Mouse (Mus musculus): ENCODE data around the gene Cdk5rap2. TPM values are rescaled to one million over a fixed set of nuclear protein-coding genes. Genes with fewer than 3 reads are reported as not detected.

The Cdk5rap2 gene
- polyA plus RNA-seq (2012; rRNA removed) (2.8 and 4.8 TPM in 2 replicates), polyA plus RNA-seq (2014; fragmentation: Nextera tagmentation; extraction: Ambion mirVana) (5.3 and 5.9 TPM in 2 replicates)

DNA sequence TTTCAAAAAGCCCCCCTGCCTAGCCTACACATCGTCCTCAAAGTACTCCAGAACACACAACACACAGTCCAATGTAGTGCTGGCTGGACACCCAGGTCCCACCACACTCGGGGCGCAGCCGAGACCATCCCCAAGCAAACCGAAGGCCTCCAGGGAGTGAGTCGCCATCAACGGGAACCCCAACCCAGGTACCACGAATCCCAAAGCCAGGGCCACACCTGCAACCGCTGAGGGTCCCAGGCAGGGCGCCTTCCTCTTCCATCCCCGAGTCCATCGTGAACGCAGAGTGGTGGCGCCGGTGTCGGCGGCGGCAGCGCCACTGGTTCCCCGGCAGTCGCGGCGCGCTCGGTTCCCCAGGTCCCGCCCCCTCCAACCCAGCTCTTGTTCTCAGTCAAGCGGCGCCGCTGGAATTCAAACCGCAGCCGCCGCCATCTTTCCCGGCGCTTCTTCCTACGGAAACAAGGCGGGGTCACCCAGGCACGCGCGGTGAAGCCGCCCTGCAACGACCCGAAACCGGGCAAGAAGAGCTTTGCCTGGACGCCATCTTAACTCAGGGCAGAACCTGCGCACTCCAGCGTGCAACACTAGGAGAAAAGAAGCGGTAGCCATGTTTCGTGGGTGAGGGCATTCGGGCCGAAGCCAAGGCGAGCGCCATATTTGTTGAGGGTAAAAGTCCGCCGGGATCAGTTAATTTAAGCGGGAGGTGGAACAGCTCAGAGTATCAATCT, at the start of gene Cdk5rap2:
Gene Cdk5rap2, minus strand, starts transcription at position 450 of the 728 bp plus-strand sequence.
- H3K27ac ChIP-seq = peak within 1 kb of the TSS; percentile 33
- no peaks in the 10 kb centered on the region for H3K9me3 ChIP-seq (ENCODE audit: control insufficient read depth, low read length)
- H3K4me1 ChIP-seq (replicated peaks; ENCODE audit: control insufficient read depth in 2 of 2, insufficient read depth in 2 of 2, low read length in 1 of 2) = peaks cover 6% of the 10 kb centered on the region in 2 experiments; a peak in 2 of 4 replicates
- no peaks in the 10 kb centered on the region; the same call in 1 of the 2 replicates for H3K27me3 ChIP-seq (ENCODE audit: control insufficient read depth, insufficient read depth, low read length)
- ATAC-seq (ENCODE audit: insufficient read depth) (peak; percentile 99), DNase-seq (ENCODE audit: low read depth in 3 of 3, low spot score in 3 of 3) (peak; percentile 94 to 95 (median 95))
- under 1% methylated on average over 55 of the region's 55 CpGs for WGBS (ENCODE audit: insufficient replicate concordance)
- peak within 1 kb of the TSS; percentile 62 to 73 for H3K4me3 ChIP-seq (ENCODE audit: insufficient read depth in 1 of 2, low read depth in 2 of 2, low read length in 2 of 2)
- H3K9ac ChIP-seq (replicated peaks) = peak within 1 kb of the TSS; percentile 62
- no peaks in the 10 kb centered on the region for H3K36me3 ChIP-seq (replicated peaks; ENCODE audit: control insufficient read depth, insufficient read depth, low read depth)
- TF ChIP-seq EP300 (IDR thresholded peaks at IDR 0.05; ENCODE audit: low read depth) (no peak), CTCF (IDR thresholded peaks at IDR 0.05; ENCODE audit: low read depth) (no peak; the same call in 1 of the 2 replicates)
- peak within 1 kb of the TSS; percentile 70 for H3K4me2 ChIP-seq (ENCODE audit: low read depth)

DNA sequence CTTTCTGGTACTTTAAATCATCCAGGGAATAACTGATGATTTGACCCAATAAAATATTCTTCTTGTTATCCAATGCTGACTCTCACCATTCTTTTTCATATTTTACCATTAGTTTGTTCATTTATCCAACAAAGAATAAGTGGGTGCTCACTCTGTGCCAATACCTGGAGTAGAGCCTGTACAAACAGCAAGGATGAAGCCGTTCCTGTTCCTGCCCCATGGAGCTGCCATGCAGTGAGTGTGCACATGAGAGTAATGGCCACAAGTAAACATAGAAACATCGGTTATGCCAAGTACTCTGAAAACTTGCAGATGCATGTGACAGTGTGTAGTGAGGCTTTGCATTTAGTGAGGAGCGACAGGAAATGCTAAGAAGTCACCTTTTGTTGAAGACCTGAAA, 41.9 kb upstream of the Cdk5rap2 start:
- DNase-seq (ENCODE audit: low read depth in 3 of 3, low spot score in 3 of 3) (no peak), ATAC-seq (ENCODE audit: insufficient read depth) (no peak)
- Histone ChIP-seq H3K9me3 (ENCODE audit: control insufficient read depth, low read length) (no peaks in the 10 kb centered on the region), H3K4me2 (ENCODE audit: low read depth) (no peak overlapping the region), H3K4me1 (replicated peaks; ENCODE audit: control insufficient read depth in 2 of 2, insufficient read depth in 2 of 2, low read length in 1 of 2) (no peaks in the 10 kb centered on the region), H3K9ac (replicated peaks) (no peak overlapping the region), H3K27ac (no peak overlapping the region), H3K36me3 (replicated peaks; ENCODE audit: control insufficient read depth, insufficient read depth, low read depth) (no peaks in the 10 kb centered on the region), H3K4me3 (ENCODE audit: insufficient read depth in 1 of 2, low read depth in 2 of 2, low read length in 2 of 2) (no peak overlapping the region), H3K27me3 (ENCODE audit: control insufficient read depth, insufficient read depth, low read length) (no peaks in the 10 kb centered on the region)
- no peak for TF ChIP-seq EP300 (IDR thresholded peaks at IDR 0.05; ENCODE audit: low read depth)
- no peak for TF ChIP-seq CTCF (IDR thresholded peaks at IDR 0.05; ENCODE audit: low read depth)
- 83% methylated on average over 3 of the region's 3 CpGs for WGBS (ENCODE audit: insufficient replicate concordance)

DNA sequence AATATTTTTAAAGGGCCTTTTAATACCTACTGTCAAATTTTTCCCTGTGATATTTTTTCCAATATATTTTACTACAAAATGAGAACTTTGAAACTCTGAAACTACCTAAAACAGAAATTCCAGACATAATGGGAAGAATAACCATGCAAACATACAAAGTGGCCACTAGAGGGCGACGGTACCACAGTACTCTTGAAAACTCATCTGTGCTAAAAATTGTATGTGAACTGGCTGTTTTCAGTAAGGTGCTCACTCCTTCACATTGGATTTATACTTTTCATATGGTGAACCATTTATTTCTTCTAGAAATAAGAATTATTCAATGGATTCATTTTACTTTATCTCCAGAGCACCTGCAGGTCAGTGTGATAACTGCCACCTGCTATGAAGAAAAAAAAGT, 41.5 kb upstream of the Cdk5rap2 start:
- Histone ChIP-seq H3K4me2 (ENCODE audit: low read depth) (no peak overlapping the region), H3K9ac (replicated peaks) (no peak overlapping the region), H3K27ac (no peak overlapping the region), H3K4me3 (ENCODE audit: insufficient read depth in 1 of 2, low read depth in 2 of 2, low read length in 2 of 2) (no peak overlapping the region), H3K9me3 (ENCODE audit: control insufficient read depth, low read length) (no peaks in the 10 kb centered on the region), H3K4me1 (replicated peaks; ENCODE audit: control insufficient read depth in 2 of 2, insufficient read depth in 2 of 2, low read length in 1 of 2) (no peaks in the 10 kb centered on the region), H3K36me3 (replicated peaks; ENCODE audit: control insufficient read depth, insufficient read depth, low read depth) (no peaks in the 10 kb centered on the region), H3K27me3 (ENCODE audit: control insufficient read depth, insufficient read depth, low read length) (no peaks in the 10 kb centered on the region)
- DNase-seq (ENCODE audit: low read depth in 3 of 3, low spot score in 3 of 3) (peak; percentile 4 to 24 (median 19)), ATAC-seq (ENCODE audit: insufficient read depth) (no peak)
- WGBS (ENCODE audit: insufficient replicate concordance) = 1% methylated on average over 2 of the region's 2 CpGs
- TF ChIP-seq CTCF (IDR thresholded peaks at IDR 0.05; ENCODE audit: low read depth) (peak; percentile 76), EP300 (IDR thresholded peaks at IDR 0.05; ENCODE audit: low read depth) (no peak)

DNA sequence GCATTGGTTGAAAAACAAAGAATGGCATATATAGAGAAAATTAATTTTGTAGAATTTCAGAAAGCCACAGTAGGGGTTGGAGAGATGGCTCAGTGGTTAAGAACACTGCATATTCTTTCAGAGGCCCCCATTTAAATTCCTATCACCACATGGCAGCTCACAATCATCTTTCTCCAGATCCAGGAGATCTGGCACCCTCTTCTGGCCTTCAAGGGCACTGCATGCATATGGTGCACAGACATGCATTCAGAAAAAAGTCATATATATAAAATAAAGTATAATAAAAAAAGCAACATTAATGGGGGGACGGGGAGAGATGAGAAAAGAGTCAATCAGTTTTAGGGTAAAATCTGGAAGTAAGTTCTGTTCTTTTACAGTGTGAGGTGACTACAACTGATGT, 39.4 kb upstream of the Cdk5rap2 start:
- no peak overlapping the region for H3K4me2 ChIP-seq (ENCODE audit: low read depth)
- H3K9me3 ChIP-seq (ENCODE audit: control insufficient read depth, low read length) = no peaks in the 10 kb centered on the region
- DNase-seq (ENCODE audit: low read depth in 3 of 3, low spot score in 3 of 3) (no peak), ATAC-seq (ENCODE audit: insufficient read depth) (no peak)
- H3K27ac ChIP-seq = no peak overlapping the region
- H3K36me3 ChIP-seq (replicated peaks; ENCODE audit: control insufficient read depth, insufficient read depth, low read depth) = no peaks in the 10 kb centered on the region
- 63% methylated on average over 1 of the region's 1 CpGs for WGBS (ENCODE audit: insufficient replicate concordance)
- H3K4me3 ChIP-seq (ENCODE audit: insufficient read depth in 1 of 2, low read depth in 2 of 2, low read length in 2 of 2) = no peak overlapping the region
- TF ChIP-seq EP300 (IDR thresholded peaks at IDR 0.05; ENCODE audit: low read depth) (no peak), CTCF (IDR thresholded peaks at IDR 0.05; ENCODE audit: low read depth) (peak; percentile 43; the same call in 1 of the 2 replicates)
- H3K4me1 ChIP-seq (replicated peaks; ENCODE audit: control insufficient read depth in 2 of 2, insufficient read depth in 2 of 2, low read length in 1 of 2) = no peaks in the 10 kb centered on the region
- no peak overlapping the region for H3K9ac ChIP-seq (replicated peaks)
- no peaks in the 10 kb centered on the region for H3K27me3 ChIP-seq (ENCODE audit: control insufficient read depth, insufficient read depth, low read length)

DNA sequence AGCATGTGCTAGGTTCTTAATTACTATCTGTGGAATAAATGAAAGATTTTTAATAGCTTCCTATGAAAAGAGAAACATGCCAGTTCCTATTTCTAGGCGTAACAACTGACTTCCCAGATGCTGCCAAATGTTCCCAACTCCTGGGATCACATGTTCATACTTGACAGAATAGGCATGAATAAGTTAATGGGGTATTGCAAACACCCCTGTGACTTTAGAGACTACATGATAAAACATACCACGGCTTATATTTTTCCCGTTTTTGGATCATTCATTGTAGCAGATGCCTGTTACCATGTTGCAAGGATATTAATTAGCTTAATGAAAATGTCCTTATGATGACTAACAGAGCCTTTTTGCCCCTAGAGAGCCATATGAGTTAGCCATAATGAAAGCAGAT, 36.5 kb upstream of the Cdk5rap2 start:
- Histone ChIP-seq H3K9ac (replicated peaks) (no peak overlapping the region), H3K27ac (no peak overlapping the region), H3K4me1 (replicated peaks; ENCODE audit: control insufficient read depth in 2 of 2, insufficient read depth in 2 of 2, low read length in 1 of 2) (no peaks in the 10 kb centered on the region), H3K9me3 (ENCODE audit: control insufficient read depth, low read length) (no peaks in the 10 kb centered on the region), H3K4me2 (ENCODE audit: low read depth) (no peak overlapping the region), H3K36me3 (replicated peaks; ENCODE audit: control insufficient read depth, insufficient read depth, low read depth) (no peaks in the 10 kb centered on the region), H3K4me3 (ENCODE audit: insufficient read depth in 1 of 2, low read depth in 2 of 2, low read length in 2 of 2) (no peak overlapping the region), H3K27me3 (ENCODE audit: control insufficient read depth, insufficient read depth, low read length) (no peaks in the 10 kb centered on the region)
- WGBS (ENCODE audit: insufficient replicate concordance) = 72% methylated on average over 3 of the region's 3 CpGs
- DNase-seq (ENCODE audit: low read depth in 3 of 3, low spot score in 3 of 3) (no peak), ATAC-seq (ENCODE audit: insufficient read depth) (no peak)
- TF ChIP-seq CTCF (IDR thresholded peaks at IDR 0.05; ENCODE audit: low read depth) (no peak), EP300 (IDR thresholded peaks at IDR 0.05; ENCODE audit: low read depth) (no peak)

Data from liver, embryonic 14.5 days (tissue).